Mouse (Mus musculus) erythroid progenitor cell, adult 5-6 weeks (primary cell): ENCODE data around the gene Cirbp. TPM values are rescaled to one million over a fixed set of nuclear protein-coding genes. Genes with fewer than 3 reads are reported as not detected.
A peak's percentile ranks its signal among the peaks of the same experiment; 100 is the strongest.

Experiments
- ATAC-seq: replicated peaks from 2 replicates; pipeline ENCODE4 v1.8.0; 2016; ENCODE audit warnings: moderate number of reproducible peaks, mild to moderate bottlenecking, moderate TSS enrichment, inconsistent platforms; ENCODE audit not compliant: poor library complexity, low FRiP score, severe bottlenecking
- total RNA-seq, 2 experiments: library from RNA; stranded (forward) in 1 of 2; stranded (reverse) in 1 of 2; fragments of 150-400 nt in 1 of 2; fragments of 186-747, 209-891 nt in 1 of 2; gene quantifications; 2 replicates each; pipeline versions ENCODE4 v1.2.3 to v1.2.4; 2015 to 2017; ENCODE audit warnings: low replicate concordance in 2 of 2

Gene Cirbp
- total RNA-seq, 2 experiments from 2014 or later: 19.7 to 39.6 TPM

DNA sequence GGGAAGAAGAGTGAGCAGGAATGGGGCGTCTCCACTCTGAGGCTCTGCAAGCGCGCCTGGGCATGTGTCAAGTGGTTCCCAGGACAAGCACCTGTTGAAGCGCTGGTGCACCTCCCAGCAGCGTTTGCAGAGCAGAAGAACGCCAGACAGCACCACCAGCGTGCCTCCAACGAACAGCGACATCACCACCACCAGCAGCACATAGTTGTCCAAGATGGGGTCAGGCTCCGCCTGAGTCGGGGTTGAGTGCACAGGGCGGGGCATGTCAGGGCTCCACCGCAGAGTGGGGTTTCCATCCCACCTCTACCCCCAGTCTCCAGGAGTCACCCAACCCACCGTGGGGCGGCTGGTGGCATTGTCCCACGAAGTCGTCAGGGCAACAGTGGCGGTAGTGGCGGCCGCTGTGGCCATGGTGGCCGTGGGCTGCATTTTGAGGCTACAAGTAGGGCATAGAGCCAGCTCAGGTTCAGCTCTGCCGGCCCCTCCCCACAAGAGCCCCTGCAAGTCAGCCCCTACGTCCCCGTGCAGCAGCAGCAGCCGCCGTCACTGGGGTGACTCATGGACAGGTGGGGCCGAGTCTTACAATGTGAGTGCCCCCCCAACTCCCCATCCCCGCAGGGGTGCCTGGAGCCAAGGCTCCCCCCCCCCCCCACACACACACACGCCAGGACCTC lies 28.7 kb upstream of the Cirbp start:
- no peak for ATAC-seq

DNA sequence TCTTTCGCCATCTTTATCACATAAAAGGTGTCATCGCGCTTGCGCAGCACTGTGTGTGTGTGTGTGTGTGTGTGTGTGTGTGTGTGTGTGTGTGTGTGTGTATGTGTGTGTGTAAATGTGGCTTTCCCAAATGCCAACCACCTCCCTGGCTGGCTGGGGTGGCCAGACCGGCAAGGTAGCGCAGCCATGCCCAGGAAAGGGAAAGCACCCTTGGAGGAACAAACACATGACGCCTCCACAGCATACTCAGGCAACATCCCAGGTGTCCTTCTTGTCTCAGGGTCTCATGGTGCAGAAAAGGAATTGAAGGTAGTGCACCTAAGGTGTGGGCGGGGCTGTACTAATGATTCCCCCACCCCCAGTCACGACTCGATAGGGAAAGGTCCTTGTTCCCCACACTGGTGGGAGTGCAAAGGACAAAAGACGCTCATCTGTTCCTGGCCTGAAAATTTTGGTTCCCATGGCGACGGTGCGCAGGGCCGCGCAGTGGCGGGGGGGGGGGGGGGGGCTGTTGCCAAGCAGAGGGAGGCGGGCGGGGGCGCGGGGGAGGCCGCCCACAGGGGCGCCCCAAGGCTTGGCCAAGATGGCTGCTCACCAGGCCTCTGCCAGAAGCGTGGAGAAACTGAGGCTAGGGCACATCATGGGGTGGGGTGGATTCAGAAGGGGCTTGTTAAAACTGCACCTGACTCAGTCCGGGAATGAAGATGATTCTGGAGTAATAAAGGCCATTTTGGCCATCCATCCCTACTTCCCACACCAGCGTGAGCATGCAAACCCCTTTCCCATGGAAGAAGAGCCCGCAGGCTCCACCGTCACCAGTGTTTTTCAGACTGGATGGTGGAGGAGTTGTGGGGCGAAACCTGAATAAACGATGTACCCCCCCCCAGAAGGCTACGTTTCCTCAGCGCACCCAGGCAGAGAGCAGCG lies 27.9 kb upstream of the Cirbp start:
- ATAC-seq: no peak

DNA sequence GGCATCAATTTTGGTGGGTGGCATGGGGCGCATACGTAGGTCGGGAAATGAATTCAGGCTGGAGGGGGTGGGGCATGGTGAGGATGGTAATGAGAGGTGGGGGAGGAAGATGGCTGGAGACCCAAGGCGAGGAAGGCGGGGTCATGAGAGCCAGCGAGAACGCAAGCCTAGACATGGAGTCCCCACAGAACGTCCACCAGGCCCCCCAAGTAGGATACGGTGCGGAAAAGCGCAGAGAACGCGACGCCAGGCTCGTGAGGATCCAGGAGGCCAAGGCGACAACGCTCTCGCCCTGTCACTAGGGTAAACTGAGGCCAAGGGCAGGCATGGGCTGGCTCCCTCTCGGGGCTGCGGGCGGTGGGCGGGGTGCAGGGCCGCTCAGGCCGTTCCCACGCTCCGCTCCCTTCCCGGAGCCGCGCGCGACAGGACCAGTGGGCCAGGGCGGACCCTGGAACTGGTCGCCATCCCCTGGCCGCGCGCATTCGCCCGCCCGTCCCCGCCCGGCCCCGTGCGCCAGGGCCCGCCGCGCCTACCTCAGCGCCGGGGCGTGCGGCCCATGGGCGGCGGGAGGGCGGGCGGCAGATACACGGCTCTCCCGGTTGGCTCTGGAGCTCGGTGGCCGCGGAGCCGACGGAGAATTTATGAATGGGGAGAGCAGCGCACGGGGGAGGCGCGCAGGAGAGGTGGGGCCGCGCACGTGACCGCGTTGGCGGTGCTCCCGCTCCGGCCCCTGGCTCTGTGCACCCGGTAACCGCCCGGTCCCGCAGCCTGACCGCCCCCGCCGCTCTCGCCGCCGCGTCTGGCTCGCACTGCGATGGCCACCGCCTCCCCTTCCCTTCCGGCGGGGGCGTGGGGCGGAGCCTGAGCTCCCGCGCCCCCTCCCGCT lies 27.0 kb upstream of the Cirbp start, which contains the start of gene Atp5d:
Gene Atp5d (plus strand): TSS at position 80 of the 886 bp plus-strand sequence.
- ATAC-seq: peak; percentile 17

DNA sequence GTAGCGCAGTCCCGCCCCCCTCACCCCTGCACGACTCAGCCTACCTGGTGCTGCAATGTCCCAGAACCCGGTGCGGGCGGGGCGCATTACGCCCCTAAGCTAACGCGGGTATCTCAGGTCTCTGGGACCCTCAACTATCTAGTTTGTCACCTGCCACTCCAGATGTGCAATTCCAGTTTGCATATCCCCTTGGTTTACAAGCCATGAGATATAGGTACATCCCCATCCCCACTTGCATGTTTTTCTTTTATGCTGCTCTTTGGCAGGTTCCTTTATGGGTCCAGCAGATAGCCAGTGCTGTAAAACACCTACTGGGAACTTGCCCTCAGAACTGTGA lies 26.4 kb upstream of the Cirbp start:
- no peak for ATAC-seq

GRCm38 (mm10) chr10:80139975-80140665 lies 25.7 kb upstream of the Cirbp start:
- no peak for ATAC-seq

DNA sequence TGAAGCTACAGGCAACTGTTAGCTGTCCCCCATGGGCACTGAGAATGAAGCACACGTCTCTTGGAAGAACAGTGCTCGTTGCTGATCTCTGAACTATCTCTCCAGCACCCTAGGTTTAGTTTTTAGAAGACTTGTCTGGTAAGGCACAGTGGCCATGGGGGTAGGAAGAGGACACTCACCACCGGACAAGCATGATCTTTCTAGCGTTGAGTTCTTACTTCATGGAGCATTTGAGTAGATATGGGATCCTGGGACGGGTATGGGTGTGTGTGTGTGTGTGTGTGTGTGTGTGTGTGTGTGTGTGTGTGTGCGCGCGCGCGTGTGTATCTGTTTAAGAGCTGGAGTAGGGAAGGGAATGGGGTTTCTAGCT lies 25.1 kb upstream of the Cirbp start, which contains the start of gene Cbarp:
Gene Cbarp (minus strand): TSS at position 170 of the 370 bp plus-strand sequence.
- ATAC-seq: no peak

DNA sequence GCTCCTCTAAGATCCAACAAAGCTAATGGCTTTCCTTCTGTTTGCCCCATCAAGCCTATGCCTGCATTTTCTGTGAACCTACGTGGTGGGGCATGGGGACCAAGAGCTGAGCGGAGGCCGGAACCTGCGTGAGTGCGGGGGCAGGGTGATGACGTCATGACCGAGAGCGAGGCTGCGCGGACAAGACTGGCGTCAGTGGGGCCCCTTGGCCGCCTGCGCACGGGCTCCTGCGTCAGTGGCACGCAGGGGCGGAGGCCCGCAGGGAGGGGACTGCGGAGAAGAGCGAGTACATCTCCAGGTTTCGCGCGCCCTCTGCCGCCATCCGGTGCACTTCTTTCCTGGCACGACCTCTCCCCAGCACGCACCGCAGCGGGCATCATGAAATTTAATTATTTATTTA lies 24.5 kb upstream of the Cirbp start:
- peak; percentile 76 for ATAC-seq

- ATAC-seq: peak; percentile 74
Measured at GRCm38 (mm10) chr10:80141786-80142529, 23.8 kb upstream of the Cirbp start.

- ATAC-seq: peak; percentile 18; the same call in 1 of the 2 replicates
Measured at GRCm38 (mm10) chr10:80142530-80142925, 23.3 kb upstream of the Cirbp start.

- no peak for ATAC-seq
Measured at GRCm38 (mm10) chr10:80143664-80144063, 22.1 kb upstream of the Cirbp start.

- no peak for ATAC-seq
Measured at GRCm38 (mm10) chr10:80144159-80144558, 21.6 kb upstream of the Cirbp start.

- ATAC-seq: 0 out of 2 replicates have a peak, but pooled peaks have one; percentile 3
Measured at GRCm38 (mm10) chr10:80144864-80145838, 20.6 kb upstream of the Cirbp start.

DNA sequence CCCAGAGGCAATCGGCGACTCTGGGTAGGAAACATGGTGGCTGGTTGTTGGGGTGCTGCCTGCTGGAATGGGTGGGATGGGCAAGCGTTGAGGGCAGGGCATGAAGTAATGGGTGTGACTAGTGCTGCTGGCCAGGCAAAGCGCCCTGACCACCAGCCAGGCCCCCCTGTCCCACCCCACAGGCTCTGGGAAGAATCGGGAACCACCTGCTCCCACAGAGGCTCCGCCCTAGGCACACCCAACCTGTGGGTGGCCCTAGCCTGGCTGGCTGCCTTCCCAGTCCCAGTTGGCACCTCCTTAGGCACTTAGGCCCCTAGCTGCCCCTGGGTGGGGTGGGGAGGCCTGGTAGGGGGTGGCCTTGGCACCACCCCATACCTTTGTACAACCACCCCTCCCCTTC lies 19.9 kb upstream of the Cirbp start:
- ATAC-seq: peak; percentile 22

- no peak for ATAC-seq
Measured at GRCm38 (mm10) chr10:80146568-80147011, 19.2 kb upstream of the Cirbp start.

- no peak for ATAC-seq
Measured at GRCm38 (mm10) chr10:80147146-80147718, 18.6 kb upstream of the Cirbp start.

- 0 out of 2 replicates have a peak, but pooled peaks have one; percentile 1 for ATAC-seq
Measured at GRCm38 (mm10) chr10:80147719-80148601, 17.8 kb upstream of the Cirbp start, which contains the start of gene Midn. Gene Midn, plus strand, starts transcription at chr10:80148272.
